Mouse (Mus musculus) fibroblast of lung, adult 2 months (primary cell): ENCODE results near the gene Bhlha9.
A peak's percentile ranks its signal among the peaks of the same experiment; 100 is the strongest.
"Not testable (repeated sequence)": the region's sequence is repeated elsewhere in the genome, so short reads cannot be mapped to it uniquely, and the experiment has no call there.

Experiments used
- DNase-seq: peaks from one replicate; pipeline ENCODE4 v3.0.0-alpha.2; 2011; ENCODE audit warnings: low read depth

Bhlha9 gene

DNA sequence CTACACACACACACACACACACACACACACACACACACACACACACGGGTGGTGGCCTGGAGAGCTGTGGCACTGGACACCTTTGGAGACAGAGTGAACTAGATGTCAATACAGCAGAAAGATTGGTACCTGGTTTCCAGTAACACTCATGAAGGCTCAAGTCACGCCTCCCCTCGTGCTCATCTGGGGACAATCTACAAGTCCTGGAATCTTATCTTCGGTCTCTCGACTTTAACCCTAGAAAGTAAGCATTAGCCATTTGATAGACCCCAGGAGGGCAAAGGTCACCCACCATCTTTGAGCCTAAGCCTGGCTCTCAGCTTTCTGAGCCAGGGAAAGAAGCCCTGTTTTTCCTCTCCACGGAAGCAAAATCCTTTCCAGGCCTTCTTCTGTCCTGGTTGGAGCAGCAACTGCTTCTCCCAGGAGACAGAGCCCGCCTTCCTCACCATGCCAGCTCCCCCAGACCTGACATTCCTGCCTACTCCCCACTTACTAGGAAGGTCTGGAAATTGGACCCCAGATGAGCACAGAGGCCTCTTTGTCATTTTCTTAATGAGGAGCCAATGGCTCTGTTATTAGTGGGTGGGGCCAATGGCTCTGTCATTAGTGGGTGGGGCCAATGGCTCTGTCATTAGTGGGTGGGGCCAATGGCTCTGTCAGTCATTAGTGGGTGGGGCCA is 10.3 kb upstream of the Bhlha9 start:
- DNase-seq, result no peak

DNA sequence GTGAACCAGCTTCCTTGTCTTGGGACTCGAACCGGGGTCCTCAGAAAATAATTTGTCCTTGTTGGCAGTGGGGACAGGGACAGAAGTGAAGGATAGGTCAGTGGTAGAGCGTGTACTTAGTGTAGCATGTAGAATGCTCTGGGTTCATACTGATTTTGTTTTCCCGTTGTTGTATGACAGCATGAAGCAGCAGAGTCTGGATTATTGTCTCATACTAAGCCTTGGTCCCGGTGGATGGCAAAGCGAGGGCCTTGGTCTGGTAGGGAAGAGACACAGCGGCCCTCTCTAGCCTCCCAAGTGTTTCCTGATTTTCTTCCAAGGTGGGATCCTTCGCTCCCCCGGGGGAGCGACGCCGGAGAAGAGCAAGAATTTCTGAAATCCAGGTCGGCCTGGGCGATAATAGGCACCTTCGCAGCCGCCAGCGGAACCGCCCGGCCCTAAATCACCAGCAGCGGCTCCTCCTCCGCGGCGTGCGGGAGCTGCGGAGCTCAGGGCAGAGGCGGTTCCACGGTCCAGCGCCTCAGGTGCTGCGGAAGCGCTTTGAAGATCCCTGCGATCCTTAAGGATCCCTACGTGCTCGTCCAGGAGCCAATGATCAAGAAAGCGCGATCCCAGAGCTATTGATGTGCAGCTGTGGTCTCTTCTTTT is 6.1 kb upstream of the Bhlha9 start:
- no peak for DNase-seq

DNA sequence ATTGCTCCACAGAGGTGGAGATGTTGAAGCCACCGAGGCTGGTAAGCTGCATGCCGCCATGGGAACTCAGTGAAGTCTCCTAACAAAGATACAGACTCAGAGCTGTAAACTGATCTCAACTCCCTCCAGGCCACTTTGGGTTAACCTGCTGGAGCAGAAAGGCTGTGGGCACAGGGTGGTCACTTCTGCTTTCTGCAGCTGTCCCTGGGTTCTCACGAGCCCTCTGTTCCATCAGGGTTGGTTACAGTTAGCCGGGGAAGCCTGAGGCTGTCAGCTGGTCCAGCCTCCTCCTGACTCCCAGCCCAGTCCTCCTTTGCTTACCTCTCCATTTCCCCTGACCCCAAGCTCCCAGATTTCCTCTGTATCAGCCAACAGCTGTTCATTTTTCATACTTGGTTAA is 4.5 kb upstream of the Bhlha9 start:
- DNase-seq, result no peak

DNA sequence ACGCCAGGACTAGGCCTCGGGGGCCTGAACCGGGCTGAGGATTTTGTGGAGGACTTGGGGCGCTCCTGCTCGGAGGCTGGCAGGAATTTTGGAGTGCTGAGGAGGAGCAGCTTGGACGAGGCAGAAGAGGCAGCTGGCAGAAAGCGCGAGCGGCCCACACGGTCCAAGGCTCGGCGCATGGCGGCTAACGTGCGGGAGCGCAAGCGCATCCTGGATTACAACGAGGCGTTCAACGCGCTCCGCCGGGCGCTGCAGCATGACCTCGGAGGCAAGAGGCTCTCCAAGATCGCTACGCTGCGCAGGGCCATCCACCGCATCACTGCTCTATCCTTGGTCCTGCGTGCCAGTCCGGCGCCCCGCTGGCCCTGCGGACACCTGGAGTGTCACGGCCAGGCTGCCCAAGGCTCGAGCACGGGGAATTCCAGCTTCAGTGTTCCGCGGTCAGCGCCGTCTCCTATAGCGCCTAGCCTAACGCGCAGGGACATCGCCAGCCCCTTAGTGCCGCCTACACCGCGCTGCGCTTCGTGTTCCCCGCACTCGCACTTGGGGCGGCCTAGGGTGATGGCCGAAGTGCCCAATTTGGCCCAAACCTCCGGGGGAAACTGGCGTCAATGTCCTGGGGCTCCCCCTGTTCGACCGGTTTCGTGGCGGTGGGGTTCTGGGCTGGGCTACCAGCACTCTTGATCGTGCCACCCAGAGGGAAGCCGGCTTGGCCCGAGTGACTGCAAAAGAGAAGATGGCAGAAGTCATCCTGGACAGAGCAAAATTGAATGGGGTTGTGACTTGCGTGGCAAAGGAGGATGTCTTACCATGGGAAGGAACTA is 503 bp downstream of the Bhlha9 start:
- no peak for DNase-seq

DNA sequence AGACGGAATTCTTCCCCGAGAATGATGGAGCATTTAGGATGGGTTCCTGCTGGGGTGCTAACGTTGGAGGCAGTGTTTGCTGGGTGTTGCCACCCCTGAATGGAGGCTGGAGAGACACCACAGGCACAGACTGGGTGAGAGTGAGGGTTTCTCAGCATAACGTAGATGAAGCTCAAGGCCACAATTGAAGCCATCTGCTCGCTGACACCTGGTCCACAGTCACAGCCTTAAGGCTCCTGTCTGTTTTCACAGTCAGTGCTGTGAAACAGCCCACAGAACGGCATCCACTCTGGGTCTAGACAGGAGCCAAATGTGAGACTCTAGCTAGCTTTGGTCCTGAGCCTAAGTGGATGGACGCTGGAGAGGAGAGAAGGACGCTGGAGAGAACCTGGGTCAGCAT is 1.9 kb downstream of the Bhlha9 start:
- no peak for DNase-seq

DNA sequence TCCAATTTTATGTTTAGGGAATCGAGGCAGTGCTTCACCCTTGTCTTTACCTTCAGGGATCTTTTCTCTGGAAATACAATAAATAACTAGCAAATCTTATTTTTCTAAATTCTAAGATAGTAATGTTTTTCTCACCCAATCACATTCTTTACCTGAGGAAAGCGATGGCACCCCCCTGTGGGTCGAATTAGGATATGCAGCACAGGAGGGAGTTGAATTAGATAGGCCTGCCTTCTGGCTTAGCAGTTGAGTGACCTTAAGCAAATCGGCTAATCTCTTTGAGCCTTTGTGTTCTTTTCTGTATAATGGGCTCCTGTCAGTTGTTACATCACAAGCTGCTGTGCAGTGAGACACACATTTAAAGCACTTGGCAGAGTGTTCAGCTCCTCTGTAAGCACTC is 2.4 kb downstream of the Bhlha9 start:
- no peak for DNase-seq

DNA sequence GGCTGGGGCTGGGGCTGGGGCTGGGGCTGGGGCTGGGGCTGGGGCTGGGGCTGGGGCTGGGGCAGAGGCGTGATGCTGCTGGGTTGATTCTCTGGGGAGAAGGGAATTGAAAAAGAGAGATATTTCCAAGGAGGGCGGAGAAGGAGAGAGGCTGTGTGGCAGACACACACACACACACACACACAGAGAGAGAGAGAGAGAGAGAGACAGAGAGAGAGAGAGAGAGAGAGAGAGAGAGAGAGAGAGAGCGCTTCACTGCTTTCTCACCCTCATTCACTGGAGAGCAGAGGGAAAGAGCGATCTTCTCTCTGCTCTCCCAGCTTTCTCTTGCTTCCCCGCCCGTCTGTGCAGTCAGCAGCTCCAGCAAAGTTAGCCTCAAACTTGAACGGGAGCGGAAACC is 7.2 kb downstream of the Bhlha9 start, which contains the start of gene Trarg1:
Gene Trarg1, plus strand, starts transcription at position 301 of the 400 bp plus-strand sequence.
- not testable (repeated sequence) for DNase-seq

DNA sequence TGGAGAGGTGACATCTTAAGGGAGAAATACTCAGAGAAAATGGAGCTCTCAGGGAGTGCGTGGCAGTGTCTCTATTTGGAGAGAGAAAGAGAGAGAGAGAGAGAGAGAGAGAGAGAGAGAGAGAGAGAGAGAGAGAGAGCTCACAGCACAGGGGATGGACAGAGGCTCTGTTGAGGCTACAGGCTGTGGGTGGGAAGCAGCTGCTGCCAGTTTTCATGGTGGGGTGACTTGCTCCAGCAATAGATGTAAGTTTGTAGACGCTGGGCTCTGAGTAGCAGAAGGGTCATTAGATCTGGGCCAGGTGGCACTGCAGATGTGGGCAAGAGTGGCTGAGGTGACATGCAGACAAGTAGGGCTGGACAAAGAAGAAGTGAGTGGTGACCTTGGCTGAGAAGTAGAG is 13.3 kb downstream of the Bhlha9 start:
- DNase-seq, result no peak

DNA sequence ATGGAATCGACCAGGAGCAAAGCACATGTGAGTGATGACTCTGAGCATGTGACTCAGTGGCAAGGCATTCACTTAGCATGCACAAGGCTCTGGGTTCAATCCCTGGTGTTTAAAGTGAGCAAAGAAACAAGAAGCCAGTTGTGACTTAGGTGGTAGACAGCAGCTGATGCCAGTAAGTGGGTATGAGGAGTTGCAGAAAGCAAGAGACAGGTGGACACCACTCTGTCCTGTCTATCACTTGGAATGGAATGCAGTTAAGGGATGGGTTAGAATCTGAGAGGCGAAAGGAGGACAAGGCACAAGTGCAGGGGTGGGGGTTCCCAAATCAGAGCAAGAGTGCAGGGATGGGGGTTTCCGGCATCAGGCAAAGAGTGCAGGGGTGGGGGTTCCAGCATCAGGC is 19.8 kb downstream of the Bhlha9 start:
- DNase-seq, result no peak

DNA sequence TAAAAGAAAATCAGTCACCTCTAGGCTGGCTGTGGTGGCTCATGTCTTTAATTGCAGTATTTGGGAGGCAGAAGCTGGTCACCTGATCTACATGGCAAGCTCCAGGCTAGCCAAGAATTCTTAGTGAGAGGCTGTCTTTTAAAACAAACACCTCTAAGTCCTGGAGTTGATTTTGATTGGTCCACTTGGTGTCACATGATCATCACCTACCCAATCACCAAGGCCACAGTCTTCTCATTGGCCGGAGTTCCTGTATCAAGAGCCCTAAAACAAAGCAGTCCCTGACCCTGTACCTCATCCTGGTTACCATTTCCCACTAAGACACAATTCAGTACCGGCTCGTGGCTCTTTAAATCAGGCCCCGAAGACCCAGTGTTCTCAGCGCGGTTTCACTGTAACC is 23.5 kb downstream of the Bhlha9 start:
- DNase-seq, result no peak

DNA sequence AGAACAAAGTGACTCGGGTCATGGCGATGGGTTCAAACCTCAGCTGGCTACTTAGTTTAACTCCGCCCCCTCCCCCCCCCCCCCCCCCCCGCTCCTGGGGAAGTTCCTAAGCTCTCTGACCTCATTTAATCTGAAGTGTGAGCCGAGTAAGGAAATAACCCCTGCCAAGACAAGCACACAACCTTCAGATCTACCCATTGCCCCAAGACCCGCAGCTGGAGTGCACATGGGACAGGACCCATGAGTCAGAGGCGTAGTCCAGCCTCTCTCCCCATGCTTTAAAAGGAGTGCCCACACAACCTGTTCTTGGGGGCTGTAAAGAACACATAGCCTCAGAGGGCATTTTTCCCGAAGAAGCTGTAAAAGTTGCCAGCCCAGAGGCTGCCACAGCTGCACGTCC is 27.4 kb downstream of the Bhlha9 start:
- peak; percentile 14 for DNase-seq

DNA sequence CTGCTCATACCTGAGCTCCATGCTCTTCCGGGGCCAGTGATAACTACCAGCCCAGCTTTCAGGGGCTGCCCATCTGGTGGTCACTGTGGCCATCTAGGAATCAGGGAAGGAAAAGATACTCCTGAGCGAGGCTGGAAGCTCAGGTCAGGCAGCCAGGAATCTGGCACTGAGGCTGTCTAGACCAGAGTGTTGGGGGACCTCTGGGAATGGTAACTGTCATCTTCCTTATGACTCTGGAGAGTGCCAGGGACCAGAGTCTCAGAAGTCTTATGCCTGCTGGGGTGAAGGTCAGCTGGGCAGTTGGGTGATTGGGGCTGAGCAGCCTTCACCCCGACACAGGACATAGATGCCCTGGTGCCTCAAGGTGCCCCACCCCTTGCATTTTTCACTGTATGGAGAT is 35.4 kb downstream of the Bhlha9 start:
- no peak for DNase-seq

DNA sequence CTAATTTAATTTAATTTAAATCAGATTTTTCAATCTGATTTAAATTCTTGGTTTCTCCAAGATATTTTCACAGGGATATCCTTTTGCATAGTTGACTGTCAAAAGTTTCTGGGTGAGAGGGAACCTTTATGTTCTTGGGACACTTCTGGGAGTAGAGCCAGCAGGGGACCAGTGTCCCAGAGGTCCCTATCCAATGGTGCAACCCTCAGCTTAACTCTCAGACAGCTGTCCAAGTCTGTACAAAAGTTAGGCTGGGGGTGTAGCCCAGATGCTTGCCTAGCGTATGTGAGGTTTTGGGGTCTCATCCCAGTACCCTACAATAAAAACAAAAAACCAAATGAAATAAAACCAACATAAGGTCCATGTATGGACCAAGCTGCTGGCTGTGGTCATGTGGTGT is 35.8 kb downstream of the Bhlha9 start:
- no peak for DNase-seq

DNA sequence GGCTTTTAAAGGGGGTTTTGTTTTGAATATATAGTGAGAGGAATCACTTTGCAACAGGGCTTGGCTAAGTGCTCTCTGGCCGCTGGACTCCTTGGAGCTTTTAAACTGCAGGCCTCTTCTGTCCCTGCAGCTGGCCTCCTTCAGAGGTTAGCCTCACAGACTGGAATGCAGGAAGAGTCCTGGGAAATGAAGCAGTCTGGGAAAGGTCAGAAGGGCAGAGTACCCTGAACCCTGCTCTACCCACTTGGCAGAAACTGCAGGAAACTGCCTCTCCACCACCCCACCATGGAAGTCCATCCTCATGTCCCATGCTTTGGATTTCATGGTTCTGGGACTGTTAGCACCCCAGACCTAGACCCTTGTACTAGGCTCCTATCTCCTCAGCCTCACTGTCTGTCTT is 36.6 kb downstream of the Bhlha9 start:
- DNase-seq, result no peak

DNA sequence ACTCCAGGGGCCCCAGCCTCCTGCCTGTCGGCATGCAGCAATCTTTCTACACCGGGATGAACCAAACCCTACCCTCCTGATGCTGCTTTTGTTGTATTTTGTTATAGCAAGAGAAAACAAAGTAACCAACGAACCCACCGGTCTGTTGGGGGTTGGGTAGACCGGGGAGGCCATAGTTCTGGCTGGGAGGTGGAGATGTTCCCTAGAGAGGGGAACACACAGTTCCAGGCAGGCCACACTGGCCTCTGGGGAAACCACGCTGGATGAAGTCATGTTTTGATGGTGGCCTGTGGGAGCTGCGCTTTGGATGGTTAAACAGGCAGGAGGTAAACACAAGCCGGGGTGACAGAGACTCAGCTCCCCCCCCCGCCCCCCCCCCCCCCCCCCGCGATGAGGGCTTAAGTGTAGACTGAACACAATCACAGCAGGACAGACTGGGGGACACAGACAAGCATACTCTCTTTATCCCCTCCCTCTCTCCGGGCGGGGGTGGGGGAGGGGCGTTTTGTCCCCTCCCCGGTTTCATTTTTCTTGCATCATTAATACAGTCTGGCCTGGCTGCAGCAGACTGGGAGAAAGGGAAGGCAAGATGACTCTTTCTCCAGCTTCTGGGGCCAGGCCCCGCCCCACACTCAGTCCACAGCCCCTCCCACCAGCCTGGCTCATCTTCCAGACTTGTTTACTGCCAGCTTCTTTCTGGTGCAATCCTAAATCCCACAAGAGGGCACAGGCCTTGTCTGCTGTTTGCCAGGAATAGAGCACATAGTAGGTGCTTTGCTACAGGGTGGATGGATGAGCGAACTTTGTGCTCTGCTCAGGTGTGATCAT is 37.6 kb downstream of the Bhlha9 start:
- DNase-seq, result peak; percentile 31

DNA sequence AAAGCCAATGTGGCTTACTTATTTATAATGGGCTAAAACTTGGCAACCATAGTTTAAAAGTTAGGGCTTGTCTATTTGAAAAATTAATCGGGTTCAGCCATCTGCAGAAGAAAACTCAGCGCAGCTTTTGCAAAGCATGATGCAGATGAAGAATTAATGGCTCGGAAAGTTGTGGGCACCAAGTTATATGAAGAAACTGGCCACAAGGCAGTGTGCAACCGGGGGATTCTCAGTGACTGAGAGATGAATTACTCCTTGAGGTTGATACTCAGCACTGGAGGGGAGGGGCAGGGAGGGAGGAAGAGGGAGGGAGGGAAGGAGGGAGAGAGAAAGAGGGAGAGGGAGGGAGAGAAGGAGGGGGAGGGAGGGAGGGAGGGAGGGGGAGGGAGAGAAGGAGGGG is 44.7 kb downstream of the Bhlha9 start:
- no peak for DNase-seq
